Mouse (Mus musculus) small intestine, adult 2 months (tissue): ENCODE measurements around the gene Traf3. TPM values are rescaled to one million over a fixed set of nuclear protein-coding genes. Genes with fewer than 3 reads are reported as not detected.

Experiments
- H3K27ac ChIP-seq: fragments of 200-500 bp; 2 replicates; pipeline ENCODE4 v1.5.1; 2012; ENCODE audit warnings: low read depth, low read length, control low read depth, inconsistent platforms; ENCODE audit not compliant: insufficient read depth
- H3K27me3 ChIP-seq: fragments of 200-500 bp; 2 replicates; pipeline ENCODE4 v1.6.1; 2012; ENCODE audit warnings: mild to moderate bottlenecking, moderate library complexity, low read length, inconsistent platforms; ENCODE audit not compliant: control insufficient read depth, insufficient read depth
- H3K36me3 ChIP-seq: fragments of 200-500 bp; 2 replicates; pipeline ENCODE4 v1.6.1; 2012; ENCODE audit warnings: mild to moderate bottlenecking, low read length, control low read depth, inconsistent platforms; ENCODE audit not compliant: control insufficient read depth, insufficient read depth
- H3K4me1 ChIP-seq: fragments of 200-500 bp; 2 replicates; pipeline ENCODE4 v1.6.1; 2012; ENCODE audit warnings: low read length, inconsistent platforms, mixed read lengths; ENCODE audit not compliant: control insufficient read depth, insufficient read depth, insufficient read length
- H3K4me3 ChIP-seq: fragments of 200-500 bp; 2 replicates; pipeline ENCODE4 v1.5.1; 2012; ENCODE audit warnings: low read depth, mild to moderate bottlenecking, control low read depth, inconsistent platforms, low read length, moderate library complexity
- CTCF ChIP-seq: fragments of 200-500 bp; IDR thresholded peaks from 2 replicates; pipeline ENCODE4 v1.5.1; 2012; ENCODE audit warnings: low read depth, mild to moderate bottlenecking, control low read depth, inconsistent platforms, low read length, moderate library complexity, mixed read lengths; ENCODE audit not compliant: insufficient replicate concordance, insufficient read length; ENCODE audit errors: extremely low read depth
- POLR2A ChIP-seq: fragments of 200-500 bp; IDR thresholded peaks from 2 replicates; pipeline ENCODE4 v1.6.1; 2012; ENCODE audit warnings: low read depth, mild to moderate bottlenecking, control low read depth, inconsistent platforms, low read length, moderate library complexity
- WGBS: fragments of 180-500 bp; shearing (Covaris S2); methylation state at CpG from one replicate; pipeline ENCODE4 v1.1.7; 2018; 5-methylcytosine and 5-hydroxymethylcytosine counted together
- polyA plus RNA-seq: library from polyadenylated mRNA; depleted of rRNA; stranded (reverse); fragments of >200 nt; gene quantifications from 2 replicates; pipeline ENCODE4 v1.2.3, GENCODE M21; 2012; rRNA removed

Gene Traf3
- 8.8 and 13.5 TPM in 2 replicates for polyA plus RNA-seq

GRCm38 (mm10) chr12:111165831-111166591 is at the start of gene Traf3:
Gene Traf3 (plus strand): TSS chr12:111166370.
- Histone ChIP-seq H3K36me3 (no peaks in the 10 kb centered on the region), H3K27me3 (no peaks in the 10 kb centered on the region), H3K27ac (peak within 1 kb of the TSS; percentile 87), H3K4me1 (peaks cover 23% of the 10 kb centered on the region), H3K4me3 (peak within 1 kb of the TSS; percentile 79)
- TF ChIP-seq POLR2A (peak; percentile 44), CTCF (no peak)
- 2% methylated on average over 96 of the region's 105 CpGs for WGBS

- no peak overlapping the region for H3K4me3 ChIP-seq
- H3K27me3 ChIP-seq, result no peaks in the 10 kb centered on the region
- no peak overlapping the region for H3K27ac ChIP-seq
- no peaks in the 10 kb centered on the region for H3K4me1 ChIP-seq
- TF ChIP-seq POLR2A (no peak), CTCF (no peak)
- 99% methylated on average over 5 of the region's 5 CpGs for WGBS
- H3K36me3 ChIP-seq, result peaks cover 26% of the 10 kb centered on the region
Measured at GRCm38 (mm10) chr12:111119506-111120085, 46.6 kb upstream of the Traf3 start.

GRCm38 (mm10) chr12:111120976-111121645 is 45.1 kb upstream of the Traf3 start:
- H3K36me3 ChIP-seq, result peaks cover 16% of the 10 kb centered on the region
- no peak overlapping the region for H3K27ac ChIP-seq
- TF ChIP-seq CTCF (no peak), POLR2A (no peak)
- no peaks in the 10 kb centered on the region for H3K4me1 ChIP-seq
- no peak overlapping the region for H3K4me3 ChIP-seq
- H3K27me3 ChIP-seq, result no peaks in the 10 kb centered on the region
- WGBS, result 83% methylated on average over 9 of the region's 9 CpGs

GRCm38 (mm10) chr12:111122332-111122852 is 43.8 kb upstream of the Traf3 start:
- no peak overlapping the region for H3K27ac ChIP-seq
- no peaks in the 10 kb centered on the region for H3K4me1 ChIP-seq
- no peak overlapping the region for H3K4me3 ChIP-seq
- H3K27me3 ChIP-seq, result no peaks in the 10 kb centered on the region
- peaks cover 4% of the 10 kb centered on the region; the same call in 1 of the 2 replicates for H3K36me3 ChIP-seq
- TF ChIP-seq POLR2A (no peak), CTCF (peak; percentile 61; the same call in 1 of the 2 replicates)

- 62% methylated on average over 14 of the region's 14 CpGs for WGBS
- TF ChIP-seq POLR2A (no peak), CTCF (no peak)
Measured at GRCm38 (mm10) chr12:111124601-111125260, 41.4 kb upstream of the Traf3 start.

GRCm38 (mm10) chr12:111125666-111126065 is 40.5 kb upstream of the Traf3 start:
- Histone ChIP-seq H3K27ac (no peak overlapping the region), H3K4me3 (no peak overlapping the region), H3K27me3 (no peaks in the 10 kb centered on the region), H3K36me3 (no peaks in the 10 kb centered on the region), H3K4me1 (no peaks in the 10 kb centered on the region)
- TF ChIP-seq CTCF (no peak), POLR2A (no peak)
- 69% methylated on average over 6 of the region's 6 CpGs for whole genome bisulfite sequencing

More at GRCm38 (mm10) chr12:111124601-111125260, 41.4 kb upstream of the Traf3 start:
- Histone ChIP-seq H3K4me1 (no peaks in the 10 kb centered on the region), H3K4me3 (no peak overlapping the region), H3K27me3 (no peaks in the 10 kb centered on the region), H3K36me3 (no peaks in the 10 kb centered on the region), H3K27ac (no peak overlapping the region)
